Mouse (Mus musculus) left cerebral cortex, postnatal 14 days (tissue): ENCODE data around the gene Mul1. TPM values are rescaled to one million over a fixed set of nuclear protein-coding genes. Genes with fewer than 3 reads are reported as not detected.

Experiments
- DNase-seq, 2 experiments: peaks; one replicate each; pipeline ENCODE4 v3.0.0; 2021 to 2022; ENCODE audit warnings: low spot score in 2 of 2, mixed read lengths in 1 of 2
- intact Hi-C: fragments of 180-260 bp; cut with DNase I; formaldehyde crosslinking; loops from one replicate; pipeline ENCODE4 v1.15.1; 2025
- total RNA-seq, 2 experiments: library from RNA; stranded (reverse); gene quantifications; 2 replicates each; pipeline ENCODE4 v1.2.3; 2021

The Mul1 gene
- total RNA-seq, 2 experiments from 2014 or later, result 50.5 to 55.9 TPM

DNA sequence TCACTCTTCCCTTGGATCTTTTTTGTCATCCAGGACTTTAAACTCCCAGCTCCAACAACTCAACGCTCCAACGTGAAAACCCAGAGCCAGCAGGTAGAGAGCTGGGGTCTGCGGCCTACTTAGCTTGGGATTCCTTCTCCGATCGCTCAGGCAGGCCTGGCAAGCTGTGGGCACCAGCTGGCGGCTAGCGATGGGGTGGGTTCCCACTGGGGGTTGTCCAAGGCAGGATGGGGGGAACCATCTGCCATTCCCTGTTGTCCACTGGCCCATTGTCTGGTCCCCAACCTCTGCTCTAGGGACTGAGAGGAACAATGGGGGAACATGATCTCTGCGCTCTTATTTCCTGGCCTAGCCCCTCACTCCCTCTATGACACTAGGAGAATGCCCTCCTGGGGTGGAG, 53.8 kb downstream of the Mul1 start:
- intact Hi-C loops, result no loop called here
- DNase-seq, result no peak

DNA sequence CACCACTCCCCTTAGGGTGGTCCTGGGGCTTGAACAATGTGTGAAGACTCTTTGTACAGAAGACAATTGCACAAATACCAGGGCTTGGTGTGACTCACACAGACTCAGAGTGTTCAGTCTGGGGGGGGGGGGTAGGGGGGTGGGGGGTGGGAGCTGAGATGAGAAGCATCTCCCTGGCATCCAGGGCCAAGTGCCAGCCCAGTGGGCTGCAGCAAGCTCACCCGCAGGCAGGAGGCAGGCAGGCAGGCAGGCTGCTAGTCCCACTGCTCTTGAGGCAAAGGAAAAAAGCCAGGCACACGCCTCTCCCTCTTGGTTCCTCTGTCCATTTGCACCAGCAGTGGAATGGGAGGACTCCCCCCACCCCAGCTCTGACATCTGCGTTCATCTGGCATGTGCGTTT, 56.6 kb downstream of the Mul1 start:
- intact Hi-C loops, result no loop called here
- no peak for DNase-seq

Other genes with a start within 250 kb of the Mul1 start
- 100 to 1,000 TPM; 149 to 154 TPM for gene Hp1bp3, start 218.4 kb upstream of the Mul1 start, total RNA-seq
- 10 to 100 TPM; 35.2 to 37.1 TPM for gene Sh2d5, start 184.3 kb upstream of the Mul1 start, total RNA-seq
- 10 to 100 TPM; 16.7 to 18.0 TPM for gene Kif17, start 184.2 kb upstream of the Mul1 start, total RNA-seq
- gene Ddost, start 129.9 kb upstream of the Mul1 start, total RNA-seq, result 100 to 1,000 TPM in 1 of 2 experiments, 10 to 100 TPM in 1; 96.9 to 101 TPM
- gene Pink1, start 108.4 kb upstream of the Mul1 start, total RNA-seq, result 100 to 1,000 TPM; 181 to 190 TPM
- gene Cda, start 66.7 kb upstream of the Mul1 start, total RNA-seq, result 1 to 10 TPM; 3.3 to 4.1 TPM
- 10 to 100 TPM; 33.9 TPM for gene Fam43b, start 38.1 kb upstream of the Mul1 start, total RNA-seq
- 100 to 1,000 TPM; 755 to 854 TPM for gene Camk2n1, start 19.6 kb downstream of the Mul1 start, total RNA-seq
- gene Vwa5b1, start 201.2 kb downstream of the Mul1 start, total RNA-seq, result 1 to 10 TPM; 3.1 to 4.3 TPM